Mouse (Mus musculus) myocyte (in vitro differentiated cells): ENCODE data around the gene Exo5. TPM values are rescaled to one million over a fixed set of nuclear protein-coding genes. Genes with fewer than 3 reads are reported as not detected.

Source experiments
- H3K27me3 ChIP-seq: one replicate; pipeline ENCODE4 v1.6.1; 2011; ENCODE audit not compliant: control insufficient read depth, insufficient read depth, insufficient read length
- H3K36me3 ChIP-seq: one replicate; pipeline ENCODE4 v1.6.1; 2011; ENCODE audit not compliant: control insufficient read depth, insufficient read depth
- H3K4me2 ChIP-seq: one replicate; pipeline ENCODE4 v1.6.1; 2011; ENCODE audit warnings: low read depth, control low read depth
- H3K4me3 ChIP-seq: one replicate; pipeline ENCODE4 v1.5.1; 2011; ENCODE audit warnings: mild to moderate bottlenecking, control low read depth, moderate library complexity
- H3K79me2 ChIP-seq: one replicate; pipeline ENCODE4 v1.6.1; 2011; ENCODE audit not compliant: control insufficient read depth, insufficient read depth
- H3ac ChIP-seq: one replicate; pipeline ENCODE4 v1.6.1; 2011; ENCODE audit not compliant: control insufficient read depth, insufficient read length
- CEBPB ChIP-seq: IDR thresholded peaks from 2 replicates; pipeline ENCODE4 v1.6.1; 2011; ENCODE audit warnings: mild to moderate bottlenecking, moderate library complexity; ENCODE audit not compliant: poor library complexity, insufficient read depth, severe bottlenecking
- E2F4 ChIP-seq: IDR thresholded peaks from one replicate; pipeline ENCODE4 v1.6.1; 2011; ENCODE audit warnings: mild to moderate bottlenecking, control low read depth, moderate library complexity; ENCODE audit not compliant: insufficient read depth
- MAX ChIP-seq: IDR thresholded peaks from one replicate; pipeline ENCODE4 v1.6.1; 2011; ENCODE audit warnings: low read depth, mild to moderate bottlenecking, control low read depth
- MYOD1 ChIP-seq, 3 experiments: IDR thresholded peaks; one replicate each; pipeline ENCODE4 v1.6.1; 2011; ENCODE audit warnings: control low read depth in 2 of 3, low read depth in 2 of 3, mild to moderate bottlenecking in 2 of 3, moderate library complexity in 1 of 3; ENCODE audit not compliant: insufficient read length in 2 of 3, control insufficient read depth in 1 of 3
- MYOG ChIP-seq, 3 experiments: IDR thresholded peaks; one replicate each; pipeline ENCODE4 v1.6.1; 2011; ENCODE audit warnings: control low read depth in 2 of 3, low read depth in 2 of 3, mild to moderate bottlenecking in 2 of 3; ENCODE audit not compliant: insufficient read length in 2 of 3, control insufficient read depth in 1 of 3, insufficient read depth in 1 of 3
- POLR2A ChIP-seq: IDR thresholded peaks from one replicate; pipeline ENCODE4 v1.6.1; 2011; ENCODE audit warnings: low read depth, mild to moderate bottlenecking, control low read depth, moderate library complexity; ENCODE audit not compliant: insufficient read length
- POLR2AphosphoS2 ChIP-seq: IDR thresholded peaks from one replicate; pipeline ENCODE4 v1.6.1; 2011; ENCODE audit warnings: low read depth, control low read depth; ENCODE audit not compliant: insufficient read length
- REST ChIP-seq: IDR thresholded peaks from one replicate; pipeline ENCODE4 v1.6.1; 2011; ENCODE audit warnings: mild to moderate bottlenecking, control low read depth, moderate library complexity; ENCODE audit not compliant: insufficient read depth, insufficient read length
- SRF ChIP-seq: IDR thresholded peaks from one replicate; pipeline ENCODE4 v1.6.1; 2011; ENCODE audit warnings: low read depth; ENCODE audit not compliant: control insufficient read depth, insufficient read length
- TCF12 ChIP-seq: IDR thresholded peaks from one replicate; pipeline ENCODE4 v1.6.1; 2011; ENCODE audit warnings: mild to moderate bottlenecking, control low read depth; ENCODE audit not compliant: poor library complexity, insufficient read depth, severe bottlenecking
- TCF3 ChIP-seq: IDR thresholded peaks from one replicate; pipeline ENCODE4 v1.6.1; 2011; ENCODE audit warnings: low read depth, control low read depth; ENCODE audit not compliant: insufficient read length
- USF1 ChIP-seq: IDR thresholded peaks from one replicate; pipeline ENCODE4 v1.6.1; 2011; ENCODE audit warnings: low read depth, mild to moderate bottlenecking, control low read depth, moderate library complexity
- polyA plus RNA-seq: library from polyadenylated mRNA; unstranded; fragments of >200 nt; fragmentation: generic; extraction: Trizol; gene quantifications from one replicate; pipeline ENCODE4 v1.2.1, GENCODE M21; 2012; ENCODE audit warnings: missing spikeins

Gene Exo5
- polyA plus RNA-seq, 1 experiment = 6.3 TPM

DNA sequence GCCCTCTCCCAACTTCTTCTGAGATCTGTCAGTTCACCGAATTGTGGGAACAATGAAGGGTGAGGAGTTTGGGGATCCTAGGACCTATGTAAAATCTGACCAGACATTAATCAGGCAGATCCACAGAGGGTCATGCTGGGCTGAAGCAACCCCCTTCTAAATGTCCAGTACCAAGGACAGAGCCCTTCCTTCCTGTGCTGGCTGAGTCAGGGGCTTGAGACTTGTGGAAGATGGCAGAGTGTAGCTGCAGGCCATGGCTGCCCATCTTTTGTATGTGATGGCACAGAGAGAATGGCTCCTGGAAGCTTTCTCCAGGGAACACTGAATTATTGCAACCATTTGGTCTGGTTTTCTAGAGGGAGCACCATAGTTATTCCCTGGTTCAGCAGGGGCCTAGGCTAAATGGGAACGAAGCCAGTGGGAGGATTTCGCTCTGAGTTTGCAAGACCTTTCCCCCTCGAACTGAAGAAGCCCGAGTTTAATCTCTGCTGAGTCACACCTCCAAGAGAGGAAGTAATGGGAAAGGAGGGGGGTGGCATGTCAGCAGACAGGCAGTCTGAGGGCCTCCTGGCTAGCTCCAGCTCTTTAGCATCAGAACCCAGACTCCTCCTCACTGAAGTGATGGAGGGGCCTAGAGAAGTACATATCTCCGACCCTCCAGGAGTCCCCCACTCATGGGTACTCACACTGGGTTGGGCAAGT lies 43.9 kb downstream of the Exo5 start:
- no peak overlapping the region for H3ac ChIP-seq
- TF ChIP-seq REST = peak; percentile 87
- TF ChIP-seq TCF3 = no peak
- TF ChIP-seq E2F4 = no peak
- H3K4me2 ChIP-seq = no peak overlapping the region
- H3K79me2 ChIP-seq = no peaks in the 10 kb centered on the region
- H3K27me3 ChIP-seq = peaks cover 5% of the 10 kb centered on the region
- H3K36me3 ChIP-seq = no peaks in the 10 kb centered on the region
- no peak overlapping the region for H3K4me3 ChIP-seq

DNA sequence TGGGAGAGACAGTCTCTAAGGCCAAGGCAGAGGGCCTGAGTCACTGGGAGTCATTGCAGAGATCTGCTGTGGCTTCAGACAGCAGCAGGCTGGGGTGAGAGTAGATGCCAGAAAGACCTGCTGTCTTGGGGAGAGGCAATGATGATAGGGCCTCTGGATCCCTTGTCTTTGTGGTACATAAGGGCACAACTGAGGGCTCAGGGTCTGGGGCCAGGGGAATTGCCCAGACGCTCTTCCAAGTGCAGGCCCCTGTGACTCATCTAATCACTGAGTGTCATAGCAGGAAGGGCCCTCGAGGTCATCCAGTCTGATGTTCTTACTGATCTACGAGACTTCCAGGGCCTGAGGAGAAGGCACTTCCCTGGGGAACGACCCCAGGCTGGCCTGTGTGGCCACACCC lies 45.4 kb downstream of the Exo5 start:
- no peak overlapping the region for H3ac ChIP-seq
- no peak overlapping the region for H3K4me2 ChIP-seq
- no peak overlapping the region for H3K4me3 ChIP-seq
- TF ChIP-seq E2F4 (no peak), USF1 (no peak), POLR2A (no peak), MYOG (IDR thresholded peaks at IDR 0.05; ENCODE audit: control insufficient read depth in 1 of 3, insufficient read depth in 1 of 3, insufficient read length in 2 of 3, low read depth in 2 of 3) (no peak)
- H3K79me2 ChIP-seq = no peaks in the 10 kb centered on the region
- H3K27me3 ChIP-seq = peaks cover 12% of the 10 kb centered on the region
- no peaks in the 10 kb centered on the region for H3K36me3 ChIP-seq

DNA sequence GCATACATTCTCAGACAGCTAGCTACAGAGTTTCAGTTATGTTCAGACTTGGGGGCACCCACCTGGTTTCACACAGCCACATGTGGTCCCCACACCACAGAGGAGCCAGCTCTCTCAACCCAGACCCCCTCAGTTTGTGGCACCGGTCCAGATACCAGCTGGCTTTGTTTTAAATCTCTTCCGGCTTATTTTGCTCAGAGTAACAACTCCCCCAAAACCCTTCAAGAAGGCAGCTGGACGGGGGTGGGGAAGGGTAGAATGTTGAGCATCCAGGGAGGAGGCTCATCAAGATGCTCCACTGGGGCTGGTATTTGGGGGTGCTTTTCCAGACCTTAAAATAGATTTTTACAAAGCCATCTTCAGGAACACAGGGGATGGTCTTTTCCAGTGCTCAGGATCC lies 46.1 kb downstream of the Exo5 start:
- Histone ChIP-seq H3K27me3 (peaks cover 17% of the 10 kb centered on the region), H3K79me2 (no peaks in the 10 kb centered on the region), H3K4me2 (no peak overlapping the region), H3ac (no peak overlapping the region), H3K36me3 (no peaks in the 10 kb centered on the region), H3K4me3 (no peak overlapping the region)
- no peak for TF ChIP-seq TCF3
- no peak for TF ChIP-seq MYOD1 (IDR thresholded peaks at IDR 0.05; ENCODE audit: control insufficient read depth in 1 of 3, insufficient read length in 2 of 3, low read depth in 2 of 3)
- no peak for TF ChIP-seq USF1
- no peak for TF ChIP-seq REST
- TF ChIP-seq TCF12 = no peak
- no peak for TF ChIP-seq POLR2AphosphoS2
- no peak for TF ChIP-seq E2F4
- no peak for TF ChIP-seq POLR2A
- TF ChIP-seq MYOG (IDR thresholded peaks at IDR 0.05; ENCODE audit: control insufficient read depth in 1 of 3, insufficient read depth in 1 of 3, insufficient read length in 2 of 3, low read depth in 2 of 3) = no peak
- no peak for TF ChIP-seq CEBPB
- TF ChIP-seq SRF = no peak
- TF ChIP-seq MAX = no peak

DNA sequence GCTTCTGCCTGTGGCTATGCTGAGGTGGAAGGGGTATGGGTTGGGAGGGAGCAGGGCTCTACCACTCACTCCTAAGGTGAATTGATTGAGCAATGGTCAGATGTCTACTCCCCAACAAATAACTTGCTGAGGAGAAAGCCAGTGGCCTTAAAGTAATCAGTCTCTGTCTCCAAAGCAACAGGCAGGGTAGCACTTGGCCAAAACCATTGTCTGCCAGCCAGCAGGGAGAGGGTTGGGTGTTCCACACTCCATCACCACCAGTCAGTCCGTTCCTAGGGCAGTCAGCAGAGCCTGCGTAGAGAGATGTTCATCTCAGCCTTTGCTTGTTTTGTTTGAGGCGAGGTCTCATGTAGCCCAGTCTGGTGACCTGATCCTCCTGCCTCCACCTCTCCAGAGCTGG lies 48.9 kb downstream of the Exo5 start:
- Histone ChIP-seq H3K4me2 (no peak overlapping the region), H3ac (no peak overlapping the region), H3K4me3 (no peak overlapping the region), H3K79me2 (no peaks in the 10 kb centered on the region), H3K27me3 (peaks cover 26% of the 10 kb centered on the region), H3K36me3 (no peaks in the 10 kb centered on the region)
- TF ChIP-seq POLR2A (no peak), SRF (no peak), REST (no peak), POLR2AphosphoS2 (no peak), MYOD1 (IDR thresholded peaks at IDR 0.05; ENCODE audit: control insufficient read depth in 1 of 3, insufficient read length in 2 of 3, low read depth in 2 of 3) (no peak), TCF3 (no peak), E2F4 (no peak)

Other genes starting within 250 kb of the Exo5 start
- gene Kcnq4, start 176.4 kb downstream of the Exo5 start, polyA plus RNA-seq = 23.1 TPM
- 44.3 TPM for gene Nfyc, start 93.4 kb downstream of the Exo5 start, polyA plus RNA-seq
- gene Rims3, start 70.2 kb downstream of the Exo5 start, polyA plus RNA-seq = 0.02 TPM
- 0.61 TPM for gene Zfp69, start 26.7 kb upstream of the Exo5 start, polyA plus RNA-seq
- 31.3 TPM for gene Smap2, start 92.2 kb upstream of the Exo5 start, polyA plus RNA-seq
- gene Col9a2, start 114.4 kb upstream of the Exo5 start, polyA plus RNA-seq = not detected
- 17.6 TPM for gene Zmpste24, start 173.2 kb upstream of the Exo5 start, polyA plus RNA-seq
- gene Tmco2, start 184.2 kb upstream of the Exo5 start, polyA plus RNA-seq = not detected